Mouse (Mus musculus) heart, adult 2 months (tissue): ENCODE data around the gene Romo1.

Experiments used
- CTCF ChIP-seq: fragments of 200-600 bp; IDR thresholded peaks from 2 replicates; pipeline ENCODE4 v1.8.1; 2022; ENCODE audit warnings: antibody characterized with exemption, mild to moderate bottlenecking, moderate library complexity
- EP300 ChIP-seq: fragments of 200-500 bp; IDR thresholded peaks from 2 replicates; pipeline ENCODE4 v1.6.1; 2011; ENCODE audit warnings: low read depth, low read length, control low read depth; ENCODE audit not compliant: insufficient read depth
- POLR2A ChIP-seq: fragments of 200-500 bp; IDR thresholded peaks from 2 replicates; pipeline ENCODE4 v1.6.1; 2011; ENCODE audit warnings: mild to moderate bottlenecking, low read depth, low read length, control low read depth; ENCODE audit not compliant: insufficient read depth

- TF ChIP-seq CTCF, result no peak
- TF ChIP-seq EP300, result no peak
- TF ChIP-seq POLR2A, result no peak
Measured at GRCm38 (mm10) chr2:156110627-156111357, 33.0 kb upstream of the Romo1 start.
